Mouse (Mus musculus): ENCODE data around the gene Acsm2. TPM values are rescaled to one million over a fixed set of nuclear protein-coding genes. Genes with fewer than 3 reads are reported as not detected.

The Acsm2 gene
- polyA plus RNA-seq, 1 experiment: not detected

- Histone ChIP-seq H3K4me1 (ENCODE audit: control insufficient read depth, insufficient read depth, low read length) (peaks cover 3% of the 10 kb centered on the region), H3K27ac (ENCODE audit: insufficient read depth, low read depth, low read length) (no peak within 1 kb of the TSS), H3K4me3 (ENCODE audit: insufficient read depth, low read depth, low read length) (no peak within 1 kb of the TSS)
- TF ChIP-seq CTCF (IDR thresholded peaks at IDR 0.05; ENCODE audit: insufficient read depth, low read depth, low read length) (no peak), POLR2A (IDR thresholded peaks at IDR 0.05; ENCODE audit: insufficient read depth, low read depth, low read length) (no peak)
- WGBS: 89% methylated on average over 4 of the region's 4 CpGs
These were observed 30.8 kb upstream of the Acsm2 start, which contains the start of gene Pdilt for GRCm38 (mm10) chr7:119523389-119523788. TSS of gene Pdilt (minus strand) at chr7:119523489.

- H3K4me1 ChIP-seq (ENCODE audit: control insufficient read depth, insufficient read depth, low read length): peaks cover 3% of the 10 kb centered on the region
- H3K27ac ChIP-seq (ENCODE audit: insufficient read depth, low read depth, low read length): no peak overlapping the region
- no peak for TF ChIP-seq POLR2A (IDR thresholded peaks at IDR 0.05; ENCODE audit: insufficient read depth, low read depth, low read length)
- WGBS: 34% methylated on average over 2 of the region's 2 CpGs
- H3K4me3 ChIP-seq (ENCODE audit: insufficient read depth, low read depth, low read length): no peak overlapping the region
These were observed 28.3 kb upstream of the Acsm2 start for GRCm38 (mm10) chr7:119525881-119526281.

GRCm38 (mm10) chr7:119526486-119526885 is 27.7 kb upstream of the Acsm2 start:
- WGBS: 20% methylated on average over 13 of the region's 13 CpGs
- Histone ChIP-seq H3K27ac (ENCODE audit: insufficient read depth, low read depth, low read length) (no peak overlapping the region), H3K4me1 (ENCODE audit: control insufficient read depth, insufficient read depth, low read length) (peaks cover 3% of the 10 kb centered on the region), H3K4me3 (ENCODE audit: insufficient read depth, low read depth, low read length) (no peak overlapping the region)
- TF ChIP-seq CTCF (IDR thresholded peaks at IDR 0.05; ENCODE audit: insufficient read depth, low read depth, low read length): no peak
- TF ChIP-seq POLR2A (IDR thresholded peaks at IDR 0.05; ENCODE audit: insufficient read depth, low read depth, low read length): no peak

GRCm38 (mm10) chr7:119527135-119527534 is 27.0 kb upstream of the Acsm2 start:
- no peak overlapping the region for H3K27ac ChIP-seq (ENCODE audit: insufficient read depth, low read depth, low read length)
- H3K4me1 ChIP-seq (ENCODE audit: control insufficient read depth, insufficient read depth, low read length): peaks cover 3% of the 10 kb centered on the region
- 90% methylated on average over 1 of the region's 1 CpGs for WGBS
- TF ChIP-seq CTCF (IDR thresholded peaks at IDR 0.05; ENCODE audit: insufficient read depth, low read depth, low read length) (no peak), POLR2A (IDR thresholded peaks at IDR 0.05; ENCODE audit: insufficient read depth, low read depth, low read length) (no peak)
- no peak overlapping the region for H3K4me3 ChIP-seq (ENCODE audit: insufficient read depth, low read depth, low read length)

- no peak overlapping the region for H3K27ac ChIP-seq (ENCODE audit: insufficient read depth, low read depth, low read length)
- peaks cover 3% of the 10 kb centered on the region for H3K4me1 ChIP-seq (ENCODE audit: control insufficient read depth, insufficient read depth, low read length)
- TF ChIP-seq POLR2A (IDR thresholded peaks at IDR 0.05; ENCODE audit: insufficient read depth, low read depth, low read length) (no peak), CTCF (IDR thresholded peaks at IDR 0.05; ENCODE audit: insufficient read depth, low read depth, low read length) (no peak)
- H3K4me3 ChIP-seq (ENCODE audit: insufficient read depth, low read depth, low read length): no peak overlapping the region
- 61% methylated on average over 2 of the region's 2 CpGs for WGBS
These were observed 26.6 kb upstream of the Acsm2 start for GRCm38 (mm10) chr7:119527548-119527947.

GRCm38 (mm10) chr7:119528617-119529016 is 25.5 kb upstream of the Acsm2 start:
- 88% methylated on average over 7 of the region's 7 CpGs for WGBS

GRCm38 (mm10) chr7:119532924-119533323 is 21.2 kb upstream of the Acsm2 start:
- TF ChIP-seq CTCF (IDR thresholded peaks at IDR 0.05; ENCODE audit: insufficient read depth, low read depth, low read length): no peak
- TF ChIP-seq POLR2A (IDR thresholded peaks at IDR 0.05; ENCODE audit: insufficient read depth, low read depth, low read length): no peak
- no peak overlapping the region for H3K27ac ChIP-seq (ENCODE audit: insufficient read depth, low read depth, low read length)
- WGBS: 49% methylated on average over 1 of the region's 1 CpGs
- H3K4me1 ChIP-seq (ENCODE audit: control insufficient read depth, insufficient read depth, low read length): no peaks in the 10 kb centered on the region
- no peak overlapping the region for H3K4me3 ChIP-seq (ENCODE audit: insufficient read depth, low read depth, low read length)

More at GRCm38 (mm10) chr7:119528617-119529016, 25.5 kb upstream of the Acsm2 start:
- Histone ChIP-seq H3K27ac (ENCODE audit: insufficient read depth, low read depth, low read length) (no peak overlapping the region), H3K4me1 (ENCODE audit: control insufficient read depth, insufficient read depth, low read length) (peaks cover 3% of the 10 kb centered on the region), H3K4me3 (ENCODE audit: insufficient read depth, low read depth, low read length) (no peak overlapping the region)
- TF ChIP-seq CTCF (IDR thresholded peaks at IDR 0.05; ENCODE audit: insufficient read depth, low read depth, low read length) (no peak), POLR2A (IDR thresholded peaks at IDR 0.05; ENCODE audit: insufficient read depth, low read depth, low read length) (no peak)

GRCm38 (mm10) chr7:119534389-119534788 is 19.8 kb upstream of the Acsm2 start:
- TF ChIP-seq POLR2A (IDR thresholded peaks at IDR 0.05; ENCODE audit: insufficient read depth, low read depth, low read length): no peak
- 86% methylated on average over 2 of the region's 2 CpGs for WGBS
- H3K27ac ChIP-seq (ENCODE audit: insufficient read depth, low read depth, low read length): no peak overlapping the region
- no peaks in the 10 kb centered on the region for H3K4me1 ChIP-seq (ENCODE audit: control insufficient read depth, insufficient read depth, low read length)
- no peak overlapping the region for H3K4me3 ChIP-seq (ENCODE audit: insufficient read depth, low read depth, low read length)

GRCm38 (mm10) chr7:119542445-119542844 is 11.7 kb upstream of the Acsm2 start:
- no peaks in the 10 kb centered on the region for H3K4me1 ChIP-seq (ENCODE audit: control insufficient read depth, insufficient read depth, low read length)
- TF ChIP-seq CTCF (IDR thresholded peaks at IDR 0.05; ENCODE audit: insufficient read depth, low read depth, low read length): no peak
- no peak for TF ChIP-seq POLR2A (IDR thresholded peaks at IDR 0.05; ENCODE audit: insufficient read depth, low read depth, low read length)
- WGBS: 80% methylated on average over 2 of the region's 2 CpGs
- no peak overlapping the region for H3K27ac ChIP-seq (ENCODE audit: insufficient read depth, low read depth, low read length)
- no peak overlapping the region for H3K4me3 ChIP-seq (ENCODE audit: insufficient read depth, low read depth, low read length)

GRCm38 (mm10) chr7:119545572-119545971 is 8.6 kb upstream of the Acsm2 start:
- TF ChIP-seq CTCF (IDR thresholded peaks at IDR 0.05; ENCODE audit: insufficient read depth, low read depth, low read length): no peak
- TF ChIP-seq POLR2A (IDR thresholded peaks at IDR 0.05; ENCODE audit: insufficient read depth, low read depth, low read length): no peak
- Histone ChIP-seq H3K4me1 (ENCODE audit: control insufficient read depth, insufficient read depth, low read length) (no peaks in the 10 kb centered on the region), H3K4me3 (ENCODE audit: insufficient read depth, low read depth, low read length) (no peak overlapping the region), H3K27ac (ENCODE audit: insufficient read depth, low read depth, low read length) (no peak overlapping the region)

All from olfactory bulb, adult 2 months (tissue).